Mouse (Mus musculus) heart, adult 2 months (tissue): ENCODE data around the gene Rpl29.

Experiments used
- CTCF ChIP-seq: fragments of 200-600 bp; IDR thresholded peaks from 2 replicates; pipeline ENCODE4 v1.8.1; 2022; ENCODE audit warnings: antibody characterized with exemption, mild to moderate bottlenecking, moderate library complexity
- EP300 ChIP-seq: fragments of 200-500 bp; IDR thresholded peaks from 2 replicates; pipeline ENCODE4 v1.6.1; 2011; ENCODE audit warnings: low read depth, low read length, control low read depth; ENCODE audit not compliant: insufficient read depth

DNA sequence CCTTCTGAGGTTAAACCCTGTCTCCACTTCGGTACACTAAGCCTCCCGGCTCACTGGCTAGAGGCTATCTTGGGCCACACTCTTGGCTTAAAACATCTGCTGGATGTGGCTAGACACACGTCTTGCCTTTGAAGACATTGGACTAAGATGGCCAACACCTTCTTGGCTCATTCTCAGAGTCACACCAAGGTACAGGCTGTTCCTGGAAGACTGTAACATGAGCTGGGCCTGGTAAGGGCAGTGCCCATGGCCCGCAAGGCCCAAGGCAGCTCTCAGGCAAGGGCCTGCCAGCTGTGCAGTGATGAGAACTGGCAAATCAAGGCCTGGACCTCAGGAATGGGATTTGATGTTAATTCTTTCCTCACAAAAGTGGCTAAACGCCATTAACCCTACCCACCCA lies 15.6 kb upstream of the Rpl29 start:
- no peak for TF ChIP-seq CTCF
- TF ChIP-seq EP300, result no peak
